Mouse (Mus musculus): Measurements from ENCODE around the gene 9930022D16Rik.
A peak's percentile ranks its signal among the peaks of the same experiment; 100 is the strongest.

The 9930022D16Rik gene

DNA sequence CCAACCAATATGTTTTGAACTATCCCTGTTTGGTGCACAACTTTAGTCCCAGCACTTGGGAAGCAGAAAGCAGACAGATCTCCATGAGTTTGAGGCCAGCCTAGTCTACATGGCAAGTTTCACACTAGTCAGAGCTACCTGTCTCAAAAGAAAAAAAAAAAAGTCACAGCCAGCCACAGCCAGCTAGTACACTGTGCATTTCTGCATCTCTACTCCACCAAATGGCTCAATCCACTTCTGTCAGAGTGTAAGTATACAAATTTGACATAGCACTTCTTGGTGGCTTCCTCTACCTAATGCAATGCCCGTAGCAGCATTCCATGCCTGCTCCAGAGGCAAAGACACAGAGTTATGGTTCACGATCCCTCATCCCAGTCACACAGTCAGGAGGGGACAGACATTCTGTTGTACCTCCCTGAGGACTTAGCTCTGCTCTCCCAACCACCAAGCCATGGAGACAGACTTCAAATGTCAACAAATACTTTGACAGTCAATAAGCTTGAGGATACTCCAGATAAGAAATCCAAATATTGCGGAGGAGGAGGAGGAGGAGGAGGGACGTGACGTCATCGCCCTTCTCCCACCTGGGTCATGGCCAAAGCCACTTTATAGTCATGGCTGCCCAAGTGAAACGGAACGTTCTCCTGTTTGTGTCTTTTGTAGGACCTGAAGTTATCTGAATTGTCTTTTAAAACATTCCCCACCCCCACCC, 3.1 kb downstream of the 9930022D16Rik start:
- DNase-seq (ENCODE audit: low spot score) = no peak

DNA sequence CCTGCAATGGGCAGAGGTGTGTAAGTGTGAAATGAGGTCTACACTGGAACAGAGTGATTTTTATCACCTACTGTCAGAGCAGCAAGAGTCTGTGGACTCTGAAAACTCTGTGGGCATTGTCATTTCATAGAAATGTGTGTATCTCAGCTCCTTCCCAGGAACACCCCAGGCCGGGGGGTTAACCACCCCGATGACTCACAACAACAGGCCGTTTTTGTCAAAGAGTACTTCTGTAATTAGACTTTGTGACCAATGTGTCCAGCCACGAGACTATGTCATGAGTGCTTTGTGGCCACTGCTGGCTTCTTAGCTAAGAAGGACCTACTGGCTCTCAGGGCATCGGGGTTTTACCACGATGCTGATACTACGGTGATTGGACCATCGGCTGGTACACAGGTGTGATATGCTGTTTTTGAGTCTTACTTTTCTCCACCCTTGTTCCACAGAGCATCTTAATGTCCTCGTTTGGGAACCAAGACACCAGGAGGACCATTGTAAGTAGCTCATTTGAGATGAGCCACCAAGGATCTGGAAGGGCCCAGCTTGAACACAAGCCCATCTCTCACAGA, 3.8 kb downstream of the 9930022D16Rik start:
- no peak for DNase-seq (ENCODE audit: low spot score)

DNA sequence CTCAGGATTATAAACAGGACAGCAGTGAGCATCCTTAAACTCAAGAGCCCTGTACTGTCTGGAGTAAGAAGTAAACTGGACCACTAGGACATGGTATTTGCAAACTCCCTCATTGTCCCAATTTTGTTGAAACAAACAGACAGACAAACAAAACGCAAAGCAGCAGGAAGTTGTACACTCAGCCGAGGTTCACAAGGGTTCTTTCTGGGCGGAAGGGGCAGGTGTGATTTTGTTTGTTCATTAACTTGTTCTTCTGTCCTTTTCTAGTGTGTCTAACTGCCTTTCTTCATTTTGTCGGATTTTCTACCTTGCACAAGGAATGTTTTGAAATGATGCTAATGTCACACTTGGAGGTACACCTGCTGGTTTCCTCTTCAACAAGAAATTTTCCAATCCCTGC, 5.7 kb downstream of the 9930022D16Rik start:
- no peak for DNase-seq (ENCODE audit: low spot score)

DNA sequence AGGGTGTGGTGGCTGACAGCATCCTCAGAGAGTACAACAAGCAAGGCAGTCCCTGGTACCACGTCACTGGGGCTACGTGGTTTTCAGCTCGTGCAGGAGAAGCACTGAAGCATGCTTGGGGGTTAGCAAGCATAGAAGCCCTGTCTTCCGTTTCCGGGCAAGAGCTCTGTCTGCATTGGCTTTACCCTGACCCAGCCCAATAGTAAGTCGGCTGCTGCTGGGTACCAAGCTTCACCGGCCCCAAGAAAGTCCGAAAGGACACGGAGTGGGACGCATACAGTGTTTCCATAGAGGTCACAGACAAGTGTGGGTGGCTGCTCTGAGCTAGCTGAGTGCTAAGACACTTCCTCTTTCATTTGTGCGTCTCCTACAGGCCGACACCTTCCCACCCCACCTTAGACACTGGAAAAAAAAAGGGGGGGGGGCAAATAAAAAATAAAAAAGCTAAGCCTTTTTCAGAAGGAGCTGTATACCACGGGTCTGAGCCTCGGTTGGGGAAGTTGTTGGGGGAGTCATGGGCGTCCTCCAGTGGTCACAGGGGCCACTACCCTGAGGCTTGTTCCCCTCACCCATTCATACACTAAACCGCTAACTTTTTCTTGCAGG, 6.3 kb downstream of the 9930022D16Rik start:
- no peak for DNase-seq (ENCODE audit: low spot score)

DNA sequence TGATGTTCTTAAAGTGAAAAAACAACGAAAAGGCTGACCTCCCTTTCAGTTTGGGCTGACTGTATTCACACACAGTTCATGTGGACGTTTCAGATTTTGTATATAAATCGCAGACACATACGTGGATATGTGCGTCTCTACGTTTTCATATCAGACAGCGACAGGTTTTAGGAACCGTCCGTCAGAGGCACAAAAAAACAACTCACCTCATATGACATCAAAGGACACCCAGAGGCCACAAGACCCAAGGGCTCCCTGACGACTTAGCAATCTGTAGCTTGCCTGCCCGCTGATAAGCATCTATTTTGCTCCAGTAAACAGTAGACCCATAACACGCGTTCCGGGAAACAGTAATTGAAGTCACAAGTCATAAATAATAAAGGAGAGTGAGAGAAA, 6.8 kb downstream of the 9930022D16Rik start:
- DNase-seq (ENCODE audit: low spot score) = no peak

DNA sequence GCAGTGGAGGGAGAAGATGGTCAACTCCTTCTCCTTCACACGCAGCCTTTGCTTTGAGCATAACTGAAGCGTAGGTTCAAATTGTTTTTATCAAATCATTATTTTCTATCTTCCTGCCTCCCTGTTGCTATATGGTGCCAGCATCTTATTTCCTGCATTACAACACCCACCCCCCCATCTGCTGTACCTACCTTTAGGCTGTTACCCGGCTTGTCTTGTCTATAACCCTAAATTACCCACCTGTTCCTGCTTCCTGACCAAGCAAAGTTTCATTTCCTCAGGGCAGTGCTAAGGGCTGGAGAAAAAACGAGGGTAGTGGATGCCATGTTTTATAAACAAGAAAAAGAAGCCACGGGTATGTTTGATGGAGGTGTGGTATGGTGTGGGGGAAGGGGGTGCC, 7.5 kb downstream of the 9930022D16Rik start:
- no peak for DNase-seq (ENCODE audit: low spot score)

DNA sequence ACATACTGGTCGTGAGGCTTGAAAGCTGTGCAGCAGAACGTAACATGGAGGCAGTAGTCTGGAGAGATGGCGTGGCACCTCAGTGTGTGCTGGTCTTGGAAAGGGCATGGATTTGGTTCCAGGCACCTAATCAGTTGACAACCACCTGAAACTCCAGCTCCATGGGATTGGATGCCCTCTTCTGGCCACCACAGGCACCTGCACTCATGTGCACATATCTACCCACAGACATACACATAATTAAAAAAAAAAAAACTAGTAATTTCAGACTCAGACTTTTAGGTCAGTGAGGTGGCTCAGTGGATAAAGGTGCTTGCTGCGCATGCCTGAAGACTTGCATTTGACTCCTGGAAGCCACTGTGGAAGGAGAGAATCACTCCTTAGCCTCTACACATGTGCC, 8.5 kb downstream of the 9930022D16Rik start:
- no peak for DNase-seq (ENCODE audit: low spot score)

DNA sequence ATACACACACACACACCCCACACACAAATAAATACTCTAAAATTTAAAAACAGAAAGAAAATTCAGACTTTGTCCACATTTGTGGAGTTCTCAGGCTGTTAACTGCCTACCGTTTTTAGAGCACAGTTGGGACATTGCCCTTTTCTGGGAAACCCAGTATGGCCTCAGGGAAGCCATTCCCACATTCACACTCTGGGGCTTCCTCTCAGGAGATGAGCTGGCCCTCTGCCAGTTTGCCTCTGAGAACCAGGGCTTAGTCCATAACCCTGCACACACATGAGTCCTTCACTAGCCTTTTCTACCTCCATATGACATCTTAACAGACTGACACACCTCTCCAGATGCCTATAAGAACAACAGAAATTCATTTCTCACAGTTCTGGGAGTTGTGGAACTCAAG, 9.6 kb downstream of the 9930022D16Rik start:
- no peak for DNase-seq (ENCODE audit: low spot score)

DNA sequence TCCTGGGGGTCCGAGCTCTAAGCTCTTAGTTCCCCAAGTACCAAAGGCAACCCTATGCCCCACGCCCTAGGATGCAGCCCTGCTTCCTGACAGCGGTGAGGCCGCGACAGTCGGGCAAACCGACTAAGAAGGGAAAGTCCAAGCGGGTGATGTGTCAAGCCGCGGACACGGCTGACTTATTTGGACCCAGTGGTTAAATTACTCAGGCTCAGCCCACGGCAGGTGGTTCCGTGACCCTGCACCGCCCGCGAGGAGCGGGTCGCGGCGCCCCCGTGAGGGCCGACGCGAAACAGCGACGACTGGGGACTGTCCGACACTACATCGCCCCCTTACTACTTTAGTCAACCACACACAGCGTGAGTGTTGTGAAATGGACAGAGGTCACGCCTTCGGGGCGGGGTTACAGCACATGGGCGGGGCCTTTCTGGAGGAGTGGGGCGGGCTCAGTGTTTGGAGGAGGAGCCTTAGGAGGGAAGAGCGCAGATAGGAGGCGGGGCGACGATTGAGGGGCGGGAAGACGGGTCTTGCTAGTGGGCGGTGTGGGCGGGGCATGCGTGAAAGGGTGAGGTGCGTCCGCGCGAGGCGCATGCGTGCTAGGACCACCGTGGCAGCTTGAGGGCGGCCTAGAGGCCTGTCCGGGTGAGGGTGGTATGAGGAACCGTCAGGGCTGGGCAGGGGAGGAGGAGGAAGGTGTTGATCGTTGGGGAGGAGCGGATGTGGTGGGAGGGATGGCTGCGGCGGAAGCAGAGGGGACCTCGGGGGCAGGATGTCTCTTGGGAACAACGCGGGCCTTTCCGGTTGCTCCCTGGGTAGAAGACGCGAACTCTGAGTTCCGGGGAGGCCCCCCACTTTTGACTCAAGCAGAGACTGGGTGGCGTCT, 11.9 kb downstream of the 9930022D16Rik start, which contains the start of gene Amz2:
TSS of gene Amz2 (plus strand) at position 555 of the 880 bp plus-strand sequence.
- DNase-seq (ENCODE audit: low spot score) = peak; percentile 100

DNA sequence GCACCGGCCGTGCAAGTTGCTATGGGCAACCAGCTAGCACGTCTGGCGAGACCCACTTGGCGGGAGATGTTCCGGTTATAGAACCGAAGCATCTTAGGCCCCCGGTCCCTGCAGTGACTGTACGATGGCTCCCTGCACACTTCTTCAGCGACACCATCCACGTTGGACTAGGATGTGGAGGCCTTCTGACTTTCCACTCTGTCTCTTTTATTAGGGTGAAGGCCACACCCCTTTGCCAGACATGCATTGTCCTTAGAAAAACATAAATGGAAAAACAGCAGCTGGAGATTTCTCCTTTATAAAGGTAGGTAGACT, 12.5 kb downstream of the 9930022D16Rik start:
- DNase-seq (ENCODE audit: low spot score) = no peak

DNA sequence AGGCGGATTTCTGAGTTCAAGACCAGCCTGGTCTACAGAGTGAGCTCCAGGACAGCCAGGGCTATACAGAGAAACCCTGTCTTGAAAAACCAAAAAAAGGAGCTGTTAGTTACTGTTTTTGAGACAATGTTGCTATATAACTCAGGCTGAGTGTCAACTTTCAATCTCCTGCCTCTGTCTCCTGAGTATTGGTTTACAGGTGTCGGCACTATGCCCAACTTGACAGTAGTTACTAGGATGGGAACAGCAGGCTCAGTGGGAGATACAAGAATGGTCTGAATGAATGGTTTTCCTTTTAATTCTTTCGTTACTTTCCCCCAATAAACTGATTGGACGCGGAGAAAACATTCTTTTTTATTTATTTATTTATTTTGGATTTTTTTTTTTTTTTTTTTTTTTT, 13.6 kb downstream of the 9930022D16Rik start:
- DNase-seq (ENCODE audit: low spot score) = no peak

DNA sequence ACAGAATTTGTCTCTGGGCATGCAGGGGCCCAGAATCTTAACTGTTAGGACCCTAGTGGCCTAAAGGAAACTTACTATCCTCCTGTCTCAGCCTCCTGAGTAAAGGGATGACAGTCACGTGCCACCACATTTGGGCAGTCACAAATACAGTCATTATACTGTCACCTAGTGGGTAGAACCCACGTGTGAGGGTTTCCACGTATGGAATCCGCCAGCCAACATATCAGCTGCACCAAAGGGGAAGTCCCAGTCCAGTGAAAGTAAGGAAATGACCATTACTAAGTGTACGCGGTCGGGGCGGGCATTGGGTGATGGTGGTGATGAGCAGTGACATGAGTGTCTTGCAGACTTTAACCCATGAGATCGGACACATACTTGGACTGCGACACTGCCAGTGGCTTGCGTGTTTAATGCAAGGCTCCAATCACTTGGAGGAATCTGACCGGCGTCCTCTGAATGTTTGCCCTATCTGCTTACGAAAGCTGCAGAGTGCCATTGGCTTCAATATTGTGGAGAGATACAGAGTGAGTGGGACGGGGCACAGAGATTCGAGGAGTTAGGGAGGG, 20.6 kb downstream of the 9930022D16Rik start:
- no peak for DNase-seq (ENCODE audit: low spot score)

DNA sequence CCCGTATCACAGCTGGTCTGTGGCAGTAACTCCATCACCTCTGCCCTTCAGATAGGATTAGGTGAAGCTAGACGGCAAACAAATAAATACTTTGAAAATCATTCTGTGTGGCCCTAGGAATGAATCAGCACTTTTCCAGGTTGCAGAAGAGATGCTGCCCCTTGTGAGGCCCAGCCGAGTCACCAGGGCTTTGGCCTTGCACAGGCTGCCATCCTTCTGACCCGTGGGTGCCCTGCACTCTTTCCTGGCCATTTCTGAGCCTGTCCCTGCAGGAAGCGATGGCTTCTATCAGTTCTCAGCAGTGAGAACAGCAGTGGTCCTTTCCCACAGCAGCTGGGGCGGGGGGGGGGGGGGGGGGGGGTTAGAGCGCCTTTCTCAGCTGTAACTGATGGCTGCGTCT, 23.2 kb downstream of the 9930022D16Rik start:
- DNase-seq (ENCODE audit: low spot score) = no peak

DNA sequence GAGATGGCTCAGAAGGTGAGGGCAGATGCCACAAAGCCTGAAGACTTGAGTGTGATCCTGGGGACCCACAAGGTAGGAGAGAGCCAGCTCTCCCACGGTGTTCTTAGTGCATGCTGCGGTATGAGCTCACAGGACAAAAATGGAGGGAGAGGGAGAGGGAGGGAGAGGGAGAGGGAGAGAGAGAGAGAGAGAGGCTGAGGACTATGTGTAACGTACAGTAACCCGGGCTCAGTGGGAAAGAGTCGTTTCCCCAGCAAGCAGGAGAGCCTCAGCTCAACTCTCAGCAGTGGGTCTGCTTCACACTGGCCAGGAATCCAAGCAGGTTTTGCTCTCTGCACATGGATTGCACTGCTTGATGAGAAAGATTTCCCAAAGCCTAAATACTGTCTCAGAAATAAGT, 25.5 kb downstream of the 9930022D16Rik start:
- DNase-seq (ENCODE audit: low spot score) = no peak

DNA sequence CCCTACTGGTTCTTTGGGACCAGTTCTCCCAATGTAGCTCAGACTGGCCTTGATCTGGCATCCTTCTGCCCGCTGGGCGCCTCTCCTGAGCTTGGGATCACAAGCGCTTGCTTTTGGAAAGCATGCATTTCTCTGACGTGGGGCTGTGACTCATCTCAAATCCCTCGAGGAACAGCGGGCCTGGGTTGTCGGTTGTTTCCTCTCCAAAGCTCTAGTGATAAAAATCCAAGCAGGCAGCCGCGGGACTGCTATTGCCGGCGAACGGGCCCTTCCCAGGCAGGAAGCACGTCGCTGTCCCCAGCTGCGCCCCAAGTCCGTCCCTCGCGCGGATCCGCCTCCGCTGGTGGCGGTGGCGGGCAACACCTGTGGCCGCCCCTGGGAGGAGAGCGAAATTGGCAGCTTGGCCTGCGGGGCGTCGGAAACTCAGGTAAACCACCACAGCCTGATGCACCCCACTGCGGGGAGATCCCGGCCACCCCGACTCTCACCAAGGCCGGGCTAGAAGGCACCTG, 26.2 kb downstream of the 9930022D16Rik start:
- peak; percentile 63 for DNase-seq (ENCODE audit: low spot score)

DNA sequence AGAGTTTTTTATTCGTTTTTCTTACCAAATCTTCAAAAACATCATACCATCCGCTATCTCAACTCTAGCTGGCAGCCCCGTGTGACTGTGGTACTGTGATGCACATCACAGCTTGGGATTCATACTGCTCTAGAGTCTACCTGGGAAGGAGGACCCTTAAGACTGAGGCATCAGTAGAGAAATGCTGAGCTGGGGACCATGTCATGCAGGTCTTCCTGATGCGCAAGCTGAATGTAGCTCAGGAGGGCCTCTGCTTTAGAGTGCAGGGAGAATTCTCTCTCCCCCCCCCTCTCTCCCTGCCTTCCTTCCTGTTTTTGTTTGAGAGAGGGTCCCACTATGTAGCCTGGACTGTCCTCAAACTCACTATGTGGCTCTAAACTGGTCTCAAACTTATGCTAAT, 26.9 kb downstream of the 9930022D16Rik start:
- DNase-seq (ENCODE audit: low spot score) = no peak

DNA sequence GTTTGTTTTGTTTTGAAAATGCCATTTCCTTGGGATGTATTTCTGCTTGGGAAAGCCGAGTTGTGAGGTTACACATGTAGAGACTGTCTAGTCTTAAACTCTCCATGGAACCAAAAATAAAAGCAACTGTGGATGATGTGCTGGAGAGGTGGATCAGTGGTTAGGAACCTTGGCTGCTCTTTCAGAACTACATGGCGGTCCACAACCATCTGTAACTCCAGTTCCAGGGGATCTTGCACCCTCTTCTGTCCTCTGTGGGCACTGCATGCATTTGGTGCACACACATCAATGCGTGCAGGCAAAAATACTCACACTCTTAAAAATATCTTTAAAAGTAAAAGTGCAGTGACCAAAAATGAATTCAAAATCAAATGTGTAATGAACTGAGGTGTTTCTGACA, 27.4 kb downstream of the 9930022D16Rik start:
- peak; percentile 70 for DNase-seq (ENCODE audit: low spot score)

DNA sequence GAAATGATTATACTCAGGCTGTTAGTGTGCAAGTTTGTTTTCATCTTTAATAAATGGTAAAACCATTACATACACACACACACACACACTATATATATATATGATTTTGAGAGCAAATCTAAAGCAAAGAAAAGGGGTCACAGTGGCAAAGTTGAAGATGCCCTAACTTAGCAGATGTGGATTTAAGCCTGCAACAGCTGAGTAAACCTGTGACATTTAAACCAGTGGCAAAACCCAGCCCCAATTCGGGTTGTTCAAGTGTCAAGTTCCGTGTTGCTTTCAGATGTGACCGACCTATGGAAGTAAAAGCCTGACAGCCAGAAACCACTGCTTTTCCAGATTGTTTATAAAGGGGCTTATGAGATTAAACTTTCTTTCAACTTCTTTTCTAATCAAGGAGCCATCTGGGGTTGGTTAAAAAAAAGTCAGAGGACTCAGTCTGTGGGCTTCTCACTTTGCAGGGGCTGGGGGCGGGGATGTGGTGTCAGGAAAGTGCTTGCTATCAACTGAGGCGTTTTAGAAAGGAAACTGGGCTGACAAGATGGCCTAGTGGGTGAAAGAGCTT, 28.5 kb downstream of the 9930022D16Rik start:
- DNase-seq (ENCODE audit: low spot score) = no peak

DNA sequence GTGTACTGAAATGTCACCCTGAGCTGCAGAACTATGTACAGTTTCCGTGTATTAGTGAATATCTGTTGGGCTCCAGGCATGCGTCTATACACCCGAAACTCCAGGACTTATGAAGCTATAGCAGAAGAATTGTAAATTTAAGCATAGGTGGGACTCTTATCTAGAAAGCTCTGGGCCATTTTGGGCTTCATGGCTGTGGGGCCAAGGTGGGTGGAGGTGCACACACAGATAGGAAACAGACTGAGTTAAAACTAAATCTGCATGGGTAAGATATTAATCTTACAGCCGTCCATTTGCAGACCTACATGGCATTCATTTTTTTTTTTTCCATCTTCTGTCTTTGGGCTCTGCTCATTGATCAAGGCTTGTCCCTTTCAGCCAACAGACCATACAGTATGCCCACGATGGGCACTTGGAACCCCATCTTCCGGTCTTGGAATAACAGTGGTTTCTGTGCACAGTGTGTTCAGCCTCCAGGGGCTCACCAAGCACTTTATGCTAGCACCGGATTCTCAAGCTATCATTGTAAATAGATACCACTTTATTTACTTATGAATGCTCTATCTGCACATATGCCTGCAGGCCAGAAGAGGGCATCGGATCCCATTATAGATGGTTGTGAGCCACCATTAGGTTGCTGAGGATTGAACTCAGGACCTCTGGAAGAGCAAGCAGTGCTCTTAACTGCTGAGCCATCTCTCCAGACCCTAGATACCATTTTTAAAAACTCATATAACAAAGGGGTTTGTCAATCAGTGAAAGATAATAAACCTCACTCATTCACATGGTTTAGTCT, 29.9 kb downstream of the 9930022D16Rik start:
- no peak for DNase-seq (ENCODE audit: low spot score)

DNA sequence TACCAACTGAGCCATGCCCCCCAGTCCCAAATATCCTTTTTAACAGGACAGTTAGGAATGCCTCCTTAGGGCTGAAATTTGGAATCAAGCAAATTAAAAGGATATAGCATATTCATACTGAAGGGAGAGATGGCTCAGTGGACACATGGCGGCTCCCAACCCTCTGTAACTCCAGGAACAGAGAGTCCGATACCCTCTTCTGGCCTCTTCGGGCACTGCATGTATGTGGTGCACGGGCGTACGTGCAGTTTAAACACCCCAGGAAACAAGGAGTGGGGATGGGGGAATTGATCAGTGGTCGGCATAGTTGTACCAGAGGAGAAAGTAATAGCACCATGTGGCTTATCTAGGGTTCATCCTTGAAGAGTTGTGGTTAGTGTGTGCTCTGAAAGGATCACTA, 30.9 kb downstream of the 9930022D16Rik start:
- peak; percentile 60 for DNase-seq (ENCODE audit: low spot score)

DNA sequence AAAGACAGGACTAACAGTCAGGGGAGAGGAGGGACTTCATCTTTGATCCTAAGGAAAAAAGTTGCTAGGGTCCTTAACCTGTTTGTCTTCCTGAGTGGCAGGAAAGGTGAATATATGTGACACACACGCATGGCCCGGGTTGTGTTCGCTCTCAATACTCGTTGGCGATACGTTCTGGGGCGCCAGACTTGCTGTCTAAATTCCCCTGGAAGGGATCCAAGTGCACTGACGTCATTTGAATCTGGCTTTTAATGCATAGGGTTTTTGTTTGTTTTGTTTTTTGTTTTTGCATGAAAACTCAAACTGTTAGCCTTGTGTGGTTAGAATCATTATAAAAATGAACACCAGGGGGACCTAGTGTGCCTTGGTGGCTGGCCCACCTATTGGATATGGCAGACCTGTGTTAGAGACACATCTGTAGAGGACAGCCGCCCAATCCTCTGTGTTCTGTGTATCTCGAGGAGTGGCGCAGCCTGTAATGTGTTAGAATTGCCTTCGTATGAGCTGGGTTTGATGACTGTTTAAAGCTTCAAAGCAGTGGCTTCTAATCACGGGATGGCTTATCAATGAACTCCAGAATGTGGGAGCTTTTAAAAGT, 31.8 kb downstream of the 9930022D16Rik start:
- DNase-seq (ENCODE audit: low spot score) = peak; percentile 68

Data from embryo, embryonic 10 days (tissue).